Mouse (Mus musculus): ENCODE measurements around the gene Abcf2. TPM values are rescaled to one million over a fixed set of nuclear protein-coding genes. Genes with fewer than 3 reads are reported as not detected.
"Not testable (repeated sequence)": the region's sequence is repeated elsewhere in the genome, so short reads cannot be mapped to it uniquely, and the experiment has no call there.

Gene Abcf2
- polyA plus RNA-seq, 1 experiment: 143 TPM

DNA sequence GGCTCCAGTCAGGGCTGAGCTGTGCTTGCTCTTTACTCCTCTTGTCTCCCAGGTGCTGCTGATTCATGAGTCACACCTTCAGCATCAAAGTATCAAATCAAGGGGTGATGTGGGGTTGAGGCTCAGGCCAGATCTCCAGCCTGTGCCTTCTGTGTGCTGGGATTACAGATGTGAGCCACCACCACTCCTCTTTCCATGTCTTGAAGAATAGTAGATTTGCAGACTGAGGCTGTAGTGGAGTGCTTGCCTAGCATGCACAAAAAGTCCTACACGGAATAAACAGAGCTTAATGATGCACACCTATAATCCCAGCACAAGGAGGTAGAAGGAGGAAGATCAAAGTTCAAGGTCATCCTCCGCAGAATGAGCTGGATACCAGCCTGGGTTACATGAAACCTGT is 20.6 kb downstream of the Abcf2 start, which contains the start of gene 4931409K22Rik:
Gene 4931409K22Rik (minus strand): TSS at position 101 of the 400 bp plus-strand sequence.
- TF ChIP-seq MYOD1 (IDR thresholded peaks at IDR 0.05; ENCODE audit: control insufficient read depth, insufficient read length, low read depth): no peak
- no peak for TF ChIP-seq CTCF (IDR thresholded peaks at IDR 0.05; ENCODE audit: control insufficient read depth, insufficient read depth, insufficient read length)
- no peak for TF ChIP-seq MAX (IDR thresholded peaks at IDR 0.05)
- no peak for TF ChIP-seq FOSL1 (IDR thresholded peaks at IDR 0.05; ENCODE audit: insufficient read depth, low read length, poor library complexity, severe bottlenecking)
- H3ac ChIP-seq (ENCODE audit: control insufficient read depth, insufficient read length, low read depth): no peak within 1 kb of the TSS

DNA sequence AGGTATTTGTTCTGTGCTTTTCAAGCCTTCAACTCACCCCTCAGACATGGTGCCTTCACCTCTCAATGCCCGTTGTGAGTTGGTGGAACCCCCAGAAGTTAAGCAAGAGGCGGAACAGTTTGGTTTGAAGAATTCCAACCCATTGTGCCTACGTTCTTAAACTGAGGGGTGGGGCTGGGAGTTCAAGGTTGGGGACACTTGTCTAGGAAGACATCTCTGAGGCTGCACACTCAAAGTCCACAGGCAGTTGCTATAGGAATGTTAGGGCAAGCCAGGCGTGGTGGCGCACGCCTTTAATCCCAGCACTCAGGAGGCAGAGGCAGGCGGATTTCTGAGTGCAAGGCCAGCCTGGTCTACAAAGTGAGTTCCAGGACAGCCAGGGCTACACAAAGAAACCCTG is 21.9 kb downstream of the Abcf2 start:
- not testable (repeated sequence) for H3K79me2 ChIP-seq (ENCODE audit: control insufficient read depth, insufficient read depth); H3ac ChIP-seq (ENCODE audit: control insufficient read depth, insufficient read length, low read depth); H3K36me3 ChIP-seq (ENCODE audit: control insufficient read depth, insufficient read depth); H3K79me3 ChIP-seq (ENCODE audit: low read depth); H3K4me3 ChIP-seq (ENCODE audit: insufficient read depth, poor library complexity, severe bottlenecking)
- H3K27me3 ChIP-seq (ENCODE audit: control insufficient read depth, insufficient read depth, insufficient read length): peaks cover 42% of the 10 kb centered on the region

More for the DNA sequence above, 20.6 kb downstream of the Abcf2 start, which contains the start of gene 4931409K22Rik:
- H3K36me3 ChIP-seq (ENCODE audit: control insufficient read depth, insufficient read depth): no peaks in the 10 kb centered on the region
- no peak within 1 kb of the TSS for H3K4me3 ChIP-seq (ENCODE audit: insufficient read depth, poor library complexity, severe bottlenecking)
- no peaks in the 10 kb centered on the region for H3K79me2 ChIP-seq (ENCODE audit: control insufficient read depth, insufficient read depth)
- H3K27me3 ChIP-seq (ENCODE audit: control insufficient read depth, insufficient read depth, insufficient read length): peaks cover 29% of the 10 kb centered on the region
- H3K79me3 ChIP-seq (ENCODE audit: low read depth): no peaks in the 10 kb centered on the region

DNA sequence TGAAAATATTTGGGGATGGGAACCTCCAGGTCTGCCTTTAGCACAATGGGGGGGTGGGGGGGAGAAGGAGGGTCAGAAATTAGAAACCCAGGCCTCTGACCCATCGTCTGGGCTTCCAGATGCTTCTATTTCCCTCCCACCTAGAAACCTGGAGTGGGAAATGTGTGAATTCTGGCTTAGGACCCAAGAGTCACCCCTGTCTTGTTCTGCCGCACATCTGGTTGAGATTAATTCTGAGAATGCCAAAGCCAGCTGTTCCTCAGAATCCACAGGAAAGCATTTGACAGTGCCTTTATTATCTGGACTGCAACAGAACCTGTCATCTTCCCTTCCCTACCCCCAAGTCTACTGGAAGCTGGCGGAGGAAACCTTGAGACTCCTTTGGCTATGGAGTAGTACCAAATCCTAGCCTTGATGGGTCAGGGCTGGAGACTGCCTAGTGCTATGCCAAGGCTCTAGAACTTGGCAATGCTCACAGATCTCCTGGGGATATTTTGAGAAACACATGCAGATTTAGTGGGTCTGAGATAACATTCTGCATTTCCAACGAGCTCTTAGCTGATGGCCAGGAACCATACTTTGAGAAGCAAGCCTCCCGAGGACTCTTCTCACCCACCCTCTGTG is 23.5 kb downstream of the Abcf2 start:
- no peak overlapping the region for H3ac ChIP-seq (ENCODE audit: control insufficient read depth, insufficient read length, low read depth)
- H3K79me3 ChIP-seq (ENCODE audit: low read depth): no peaks in the 10 kb centered on the region
- no peak for TF ChIP-seq CEBPB (IDR thresholded peaks at IDR 0.05; ENCODE audit: low read depth)
- no peak for TF ChIP-seq USF1 (IDR thresholded peaks at IDR 0.05; ENCODE audit: low read depth)
- TF ChIP-seq CTCF (IDR thresholded peaks at IDR 0.05; ENCODE audit: control insufficient read depth, insufficient read depth, insufficient read length): no peak
- no peak for TF ChIP-seq MYOG (IDR thresholded peaks at IDR 0.05; ENCODE audit: control insufficient read depth, extremely low read depth, insufficient read length)
- TF ChIP-seq MYOD1 (IDR thresholded peaks at IDR 0.05; ENCODE audit: control insufficient read depth, insufficient read length, low read depth): no peak
- no peak for TF ChIP-seq FOSL1 (IDR thresholded peaks at IDR 0.05; ENCODE audit: insufficient read depth, low read length, poor library complexity, severe bottlenecking)
- TF ChIP-seq MAX (IDR thresholded peaks at IDR 0.05): no peak
- H3K4me3 ChIP-seq (ENCODE audit: insufficient read depth, poor library complexity, severe bottlenecking): no peak overlapping the region
- no peaks in the 10 kb centered on the region for H3K36me3 ChIP-seq (ENCODE audit: control insufficient read depth, insufficient read depth)
- H3K27me3 ChIP-seq (ENCODE audit: control insufficient read depth, insufficient read depth, insufficient read length): peaks cover 58% of the 10 kb centered on the region
- H3K79me2 ChIP-seq (ENCODE audit: control insufficient read depth, insufficient read depth): no peaks in the 10 kb centered on the region

DNA sequence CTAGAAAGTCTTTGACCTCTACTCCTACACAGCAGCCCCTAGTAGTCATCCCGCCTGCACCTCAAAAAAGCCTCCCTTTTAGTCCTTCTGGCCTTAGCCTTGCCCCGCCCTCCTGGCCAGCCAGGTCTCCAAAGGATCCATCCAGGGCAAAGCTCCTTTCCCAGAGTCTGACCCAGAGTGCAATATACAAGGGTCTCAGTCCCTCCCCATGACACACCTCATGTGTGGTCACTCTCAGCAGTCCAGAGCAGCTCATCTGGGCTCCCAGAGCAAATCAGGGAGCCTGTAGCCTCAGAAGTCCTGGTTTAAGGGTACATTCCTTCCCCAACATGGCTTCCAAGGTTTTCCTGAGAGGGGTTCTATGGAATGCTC is 26.0 kb downstream of the Abcf2 start:
- H3K4me3 ChIP-seq (ENCODE audit: insufficient read depth, poor library complexity, severe bottlenecking): no peak overlapping the region

DNA sequence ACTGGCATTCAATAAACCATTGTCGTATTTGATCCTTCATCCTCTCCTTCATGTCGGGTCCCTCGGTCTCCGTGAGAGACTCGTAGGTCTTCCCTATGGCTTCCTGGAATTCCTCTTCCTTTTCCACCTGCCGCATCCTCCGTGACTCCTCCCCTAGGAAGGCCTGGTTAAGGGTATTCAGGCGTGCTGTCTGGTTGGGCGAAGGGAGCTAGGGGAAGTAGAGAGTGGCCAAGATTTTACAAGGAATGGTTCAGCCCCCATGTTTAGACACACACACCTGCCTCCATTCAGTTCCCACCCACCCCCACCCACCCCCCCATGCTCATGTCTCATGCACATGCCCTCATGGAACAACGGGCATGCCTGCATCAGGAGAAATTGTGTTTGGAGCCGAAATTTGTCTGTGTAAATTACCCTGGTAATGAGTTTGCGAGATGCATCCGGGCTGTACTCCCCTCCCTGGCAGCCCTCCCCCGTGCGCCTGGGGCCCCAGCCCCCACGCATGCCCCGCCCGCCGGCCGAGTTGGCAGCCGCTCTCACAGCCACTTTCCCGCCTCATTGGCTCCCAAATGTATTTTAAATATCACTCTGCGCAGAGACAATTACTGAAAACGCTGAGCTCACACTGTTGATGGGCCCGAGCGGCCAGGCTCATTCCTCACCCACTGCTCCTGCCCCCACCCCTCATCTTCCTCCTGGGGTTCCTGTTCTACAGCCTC is 26.5 kb downstream of the Abcf2 start:
- Histone ChIP-seq H3ac (ENCODE audit: control insufficient read depth, insufficient read length, low read depth) (no peak overlapping the region), H3K4me3 (ENCODE audit: insufficient read depth, poor library complexity, severe bottlenecking) (no peak overlapping the region), H3K79me3 (ENCODE audit: low read depth) (no peaks in the 10 kb centered on the region), H3K36me3 (ENCODE audit: control insufficient read depth, insufficient read depth) (no peaks in the 10 kb centered on the region), H3K79me2 (ENCODE audit: control insufficient read depth, insufficient read depth) (no peaks in the 10 kb centered on the region), H3K27me3 (ENCODE audit: control insufficient read depth, insufficient read depth, insufficient read length) (peaks cover 77% of the 10 kb centered on the region)
- TF ChIP-seq FOSL1 (IDR thresholded peaks at IDR 0.05; ENCODE audit: insufficient read depth, low read length, poor library complexity, severe bottlenecking): no peak
- TF ChIP-seq CEBPB (IDR thresholded peaks at IDR 0.05; ENCODE audit: low read depth): no peak
- TF ChIP-seq MYOD1 (IDR thresholded peaks at IDR 0.05; ENCODE audit: control insufficient read depth, insufficient read length, low read depth): no peak
- no peak for TF ChIP-seq CTCF (IDR thresholded peaks at IDR 0.05; ENCODE audit: control insufficient read depth, insufficient read depth, insufficient read length)
- TF ChIP-seq MYOG (IDR thresholded peaks at IDR 0.05; ENCODE audit: control insufficient read depth, extremely low read depth, insufficient read length): no peak
- no peak for TF ChIP-seq USF1 (IDR thresholded peaks at IDR 0.05; ENCODE audit: low read depth)
- TF ChIP-seq MAX (IDR thresholded peaks at IDR 0.05): no peak

More for the DNA sequence above, 26.0 kb downstream of the Abcf2 start:
- peaks cover 73% of the 10 kb centered on the region for H3K27me3 ChIP-seq (ENCODE audit: control insufficient read depth, insufficient read depth, insufficient read length)
- H3K79me2 ChIP-seq (ENCODE audit: control insufficient read depth, insufficient read depth): no peaks in the 10 kb centered on the region
- H3K36me3 ChIP-seq (ENCODE audit: control insufficient read depth, insufficient read depth): no peaks in the 10 kb centered on the region
- TF ChIP-seq USF1 (IDR thresholded peaks at IDR 0.05; ENCODE audit: low read depth) (no peak), FOSL1 (IDR thresholded peaks at IDR 0.05; ENCODE audit: insufficient read depth, low read length, poor library complexity, severe bottlenecking) (no peak), MAX (IDR thresholded peaks at IDR 0.05) (no peak), MYOG (IDR thresholded peaks at IDR 0.05; ENCODE audit: control insufficient read depth, extremely low read depth, insufficient read length) (no peak), MYOD1 (IDR thresholded peaks at IDR 0.05; ENCODE audit: control insufficient read depth, insufficient read length, low read depth) (no peak), CTCF (IDR thresholded peaks at IDR 0.05; ENCODE audit: control insufficient read depth, insufficient read depth, insufficient read length) (no peak), CEBPB (IDR thresholded peaks at IDR 0.05; ENCODE audit: low read depth) (no peak)
- H3K79me3 ChIP-seq (ENCODE audit: low read depth): no peaks in the 10 kb centered on the region
- H3ac ChIP-seq (ENCODE audit: control insufficient read depth, insufficient read length, low read depth): no peak overlapping the region

DNA sequence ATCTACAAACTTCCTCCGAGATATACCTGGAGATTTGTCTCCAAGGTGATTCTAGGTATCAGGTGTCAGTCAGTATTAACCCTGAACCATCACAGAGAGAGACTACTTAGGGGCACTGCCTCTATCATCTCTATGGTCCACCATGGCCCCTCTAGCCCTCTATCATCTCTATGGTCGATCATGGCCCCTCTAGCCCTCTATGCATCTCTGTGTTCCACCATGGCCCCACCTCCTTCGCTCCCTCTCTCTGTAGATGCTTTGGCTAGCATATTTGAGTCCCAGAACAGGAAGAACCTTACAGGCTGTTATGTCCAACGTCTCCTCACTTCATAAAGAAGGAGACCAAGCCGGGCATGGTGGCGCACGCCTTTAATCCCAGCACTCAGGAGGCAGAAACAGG is 34.6 kb downstream of the Abcf2 start:
- H3K4me3 ChIP-seq (ENCODE audit: insufficient read depth, poor library complexity, severe bottlenecking): no peak overlapping the region
- no peaks in the 10 kb centered on the region for H3K79me3 ChIP-seq (ENCODE audit: low read depth)
- no peak for TF ChIP-seq MYOG (IDR thresholded peaks at IDR 0.05; ENCODE audit: control insufficient read depth, extremely low read depth, insufficient read length)
- TF ChIP-seq FOSL1 (IDR thresholded peaks at IDR 0.05; ENCODE audit: insufficient read depth, low read length, poor library complexity, severe bottlenecking): no peak
- TF ChIP-seq CEBPB (IDR thresholded peaks at IDR 0.05; ENCODE audit: low read depth): no peak
- TF ChIP-seq CTCF (IDR thresholded peaks at IDR 0.05; ENCODE audit: control insufficient read depth, insufficient read depth, insufficient read length): no peak
- TF ChIP-seq MYOD1 (IDR thresholded peaks at IDR 0.05; ENCODE audit: control insufficient read depth, insufficient read length, low read depth): no peak
- TF ChIP-seq MAX (IDR thresholded peaks at IDR 0.05): no peak
- TF ChIP-seq USF1 (IDR thresholded peaks at IDR 0.05; ENCODE audit: low read depth): no peak
- H3K27me3 ChIP-seq (ENCODE audit: control insufficient read depth, insufficient read depth, insufficient read length): peaks cover 45% of the 10 kb centered on the region
- no peaks in the 10 kb centered on the region for H3K79me2 ChIP-seq (ENCODE audit: control insufficient read depth, insufficient read depth)
- H3ac ChIP-seq (ENCODE audit: control insufficient read depth, insufficient read length, low read depth): no peak overlapping the region
- H3K36me3 ChIP-seq (ENCODE audit: control insufficient read depth, insufficient read depth): no peaks in the 10 kb centered on the region

Measured in C2C12 (cell line).